Mouse (Mus musculus) hindbrain, embryonic 11.5 days (tissue): Measurements from ENCODE around the gene Obp2a. TPM values are rescaled to one million over a fixed set of nuclear protein-coding genes. Genes with fewer than 3 reads are reported as not detected.
A peak's percentile ranks its signal among the peaks of the same experiment; 100 is the strongest.
"Not testable (repeated sequence)": the region's sequence is repeated elsewhere in the genome, so short reads cannot be mapped to it uniquely, and the experiment has no call there.

ENCODE experiments used
- ATAC-seq: fragments of 200-750 bp; cut with Nextera tagmentation; 2 replicates; pipeline ENCODE4 v1.8.0; 2017; ENCODE audit warnings: mild to moderate bottlenecking, moderate TSS enrichment, moderate library complexity; ENCODE audit not compliant: low FRiP score
- DNase-seq: peaks from one replicate; pipeline ENCODE4 v3.0.0-alpha.2; 2015; ENCODE audit warnings: low spot score
- H3K27ac ChIP-seq: fragments of 300-500 bp; sonication (generic); 2 replicates; pipeline ENCODE4 v1.5.1; 2014; ENCODE audit warnings: mild to moderate bottlenecking, low read depth, low read length
- H3K27me3 ChIP-seq: fragments of 300-500 bp; sonication (generic); 2 replicates; pipeline ENCODE4 v1.6.1; 2014; ENCODE audit warnings: mild to moderate bottlenecking, low read length, moderate library complexity, mixed read lengths; ENCODE audit not compliant: control insufficient read depth, insufficient read depth
- H3K36me3 ChIP-seq: fragments of 300-500 bp; sonication (generic); 2 replicates; pipeline ENCODE4 v1.6.1; 2014; ENCODE audit warnings: mild to moderate bottlenecking, low read length, moderate library complexity, mixed read lengths; ENCODE audit not compliant: control insufficient read depth, insufficient read depth
- H3K4me1 ChIP-seq: fragments of 300-500 bp; sonication (generic); replicated peaks from 2 replicates; pipeline ENCODE4 v1.6.1; 2014; ENCODE audit warnings: low read length, mixed read lengths; ENCODE audit not compliant: control insufficient read depth, insufficient read depth
- H3K4me2 ChIP-seq: fragments of 300-500 bp; sonication (generic); replicated peaks from 2 replicates; pipeline ENCODE4 v1.6.1; 2014; ENCODE audit warnings: mild to moderate bottlenecking, low read depth, low read length
- H3K4me3 ChIP-seq: fragments of 300-500 bp; sonication (generic); 2 replicates; pipeline ENCODE4 v1.5.1; 2014; ENCODE audit warnings: low read depth, low read length
- H3K9ac ChIP-seq: fragments of 300-500 bp; sonication (generic); 2 replicates; pipeline ENCODE4 v1.6.1; 2014; ENCODE audit warnings: low read depth, low read length
- H3K9me3 ChIP-seq: fragments of 300-500 bp; sonication (generic); 2 replicates; pipeline ENCODE4 v1.6.1; 2016; ENCODE audit warnings: low read length; ENCODE audit not compliant: control insufficient read depth
- WGBS: fragments of 180-500 bp; shearing (Covaris S2); extraction: QIAGEN DNeasy Blood & Tissue Kit; methylation state at CpG from one replicate; pipeline ENCODE4 v1.1.7; 2014; 5-methylcytosine and 5-hydroxymethylcytosine counted together
- polyA plus RNA-seq: library from polyadenylated mRNA; unstranded; fragments of >200 nt; fragmentation: Nextera tagmentation; extraction: Ambion mirVana; gene quantifications from 2 replicates; pipeline ENCODE4 v1.2.1, GENCODE M21; 2014

Gene Obp2a
- polyA plus RNA-seq, 1 experiment from 2014 or later = not detected

- no peak overlapping the region for H3K4me2 ChIP-seq
- no peaks in the 10 kb centered on the region for H3K36me3 ChIP-seq
- H3K9me3 ChIP-seq = no peaks in the 10 kb centered on the region
- DNase-seq (no peak), ATAC-seq (no peak)
- WGBS = 82% methylated on average over 5 of the region's 5 CpGs
- H3K27ac ChIP-seq = no peak overlapping the region
- no peaks in the 10 kb centered on the region for H3K27me3 ChIP-seq
- H3K4me3 ChIP-seq = no peak overlapping the region
- no peaks in the 10 kb centered on the region for H3K4me1 ChIP-seq
- no peak overlapping the region for H3K9ac ChIP-seq
These were observed 1.2 kb downstream of the Obp2a start for GRCm38 (mm10) chr2:25701001-25701400.

GRCm38 (mm10) chr2:25703706-25704105, 3.9 kb downstream of the Obp2a start:
- ATAC-seq = no peak
- 85% methylated on average over 4 of the region's 4 CpGs for WGBS
- H3K36me3 ChIP-seq = no peaks in the 10 kb centered on the region

GRCm38 (mm10) chr2:25706643-25707481, 7.0 kb downstream of the Obp2a start, which contains the start of gene Bmyc:
Gene Bmyc (plus strand): TSS chr2:25706739.
- Histone ChIP-seq H3K4me3 (peak within 1 kb of the TSS; percentile 82), H3K4me2 (peak within 1 kb of the TSS; percentile 88), H3K27ac (peak within 1 kb of the TSS; percentile 65), H3K9me3 (no peaks in the 10 kb centered on the region), H3K27me3 (no peaks in the 10 kb centered on the region), H3K9ac (peak within 1 kb of the TSS; percentile 79), H3K36me3 (no peaks in the 10 kb centered on the region), H3K4me1 (no peaks in the 10 kb centered on the region)
- ATAC-seq = peak; percentile 92
- DNase-seq = peak; percentile 88
- under 1% methylated on average over 78 of the region's 78 CpGs for WGBS

More at GRCm38 (mm10) chr2:25703706-25704105, 3.9 kb downstream of the Obp2a start:
- Histone ChIP-seq H3K9me3 (no peaks in the 10 kb centered on the region), H3K4me3 (no peak overlapping the region), H3K9ac (no peak overlapping the region), H3K4me2 (no peak overlapping the region), H3K27me3 (no peaks in the 10 kb centered on the region), H3K4me1 (no peaks in the 10 kb centered on the region), H3K27ac (no peak overlapping the region)
- DNase-seq = no peak

- H3K27ac ChIP-seq = no peak overlapping the region
- H3K9me3 ChIP-seq = no peaks in the 10 kb centered on the region
- H3K27me3 ChIP-seq = no peaks in the 10 kb centered on the region
- no peaks in the 10 kb centered on the region for H3K36me3 ChIP-seq
- H3K4me2 ChIP-seq = no peak overlapping the region
- H3K9ac ChIP-seq = no peak overlapping the region
- WGBS = 63% methylated on average over 2 of the region's 2 CpGs
- DNase-seq = peak; percentile 46
- ATAC-seq = no peak
- no peaks in the 10 kb centered on the region for H3K4me1 ChIP-seq
- no peak overlapping the region for H3K4me3 ChIP-seq
These were observed 8.3 kb downstream of the Obp2a start for GRCm38 (mm10) chr2:25708121-25708520.

GRCm38 (mm10) chr2:25709056-25709455, 9.2 kb downstream of the Obp2a start:
- H3K4me1 ChIP-seq, H3K27me3 ChIP-seq, H3K4me3 ChIP-seq, DNase-seq, H3K4me2 ChIP-seq, H3K36me3 ChIP-seq, ATAC-seq, H3K9me3 ChIP-seq, H3K27ac ChIP-seq, H3K9ac ChIP-seq: not testable (repeated sequence)
- WGBS = 92% methylated on average over 1 of the region's 1 CpGs

- H3K4me1 ChIP-seq, H3K36me3 ChIP-seq, H3K4me2 ChIP-seq, ATAC-seq, H3K27me3 ChIP-seq, H3K9me3 ChIP-seq, DNase-seq, H3K27ac ChIP-seq, H3K9ac ChIP-seq, H3K4me3 ChIP-seq: not testable (repeated sequence)
- WGBS = 71% methylated on average over 2 of the region's 2 CpGs
These were observed 9.9 kb downstream of the Obp2a start for GRCm38 (mm10) chr2:25709791-25710190.

GRCm38 (mm10) chr2:25711641-25712040, 11.8 kb downstream of the Obp2a start:
- 31% methylated on average over 3 of the region's 3 CpGs for WGBS
- not testable (repeated sequence) for ATAC-seq, H3K4me1 ChIP-seq, H3K4me3 ChIP-seq, H3K9me3 ChIP-seq, H3K9ac ChIP-seq, H3K27ac ChIP-seq, H3K36me3 ChIP-seq, H3K4me2 ChIP-seq, DNase-seq, H3K27me3 ChIP-seq

GRCm38 (mm10) chr2:25717222-25717621, 17.4 kb downstream of the Obp2a start:
- Histone ChIP-seq H3K27ac (no peak overlapping the region), H3K9me3 (no peaks in the 10 kb centered on the region), H3K9ac (no peak overlapping the region), H3K4me2 (no peak overlapping the region), H3K27me3 (no peaks in the 10 kb centered on the region), H3K4me1 (no peaks in the 10 kb centered on the region), H3K36me3 (no peaks in the 10 kb centered on the region), H3K4me3 (no peak overlapping the region)
- ATAC-seq = no peak
- DNase-seq = no peak
